Mouse (Mus musculus) brain, embryonic 14.5 days (tissue): Measurements from ENCODE around the gene Hpse. TPM values are rescaled to one million over a fixed set of nuclear protein-coding genes. Genes with fewer than 3 reads are reported as not detected.

Experiments used
- DNase-seq: peaks from one replicate; pipeline ENCODE4 v3.0.0-alpha.2; 2011; ENCODE audit warnings: low read depth
- CTCF ChIP-seq: fragments of 200-500 bp; IDR thresholded peaks from 2 replicates; pipeline ENCODE4 v1.5.1; 2012; ENCODE audit warnings: inconsistent platforms, mild to moderate bottlenecking, moderate library complexity, borderline replicate concordance; ENCODE audit not compliant: insufficient read depth, insufficient read length; ENCODE audit errors: extremely low read depth
- POLR2A ChIP-seq: fragments of 200-500 bp; IDR thresholded peaks from 2 replicates; pipeline ENCODE4 v1.6.1; 2012; ENCODE audit warnings: mild to moderate bottlenecking, inconsistent platforms, borderline replicate concordance; ENCODE audit not compliant: poor library complexity, insufficient read depth, insufficient read length, severe bottlenecking; ENCODE audit errors: extremely low read depth
- polyA plus RNA-seq: library from polyadenylated mRNA; depleted of rRNA; stranded (reverse); fragments of >200 nt; gene quantifications from 2 replicates; pipeline ENCODE4 v1.2.3, GENCODE M21; 2012; rRNA removed

The Hpse gene
- polyA plus RNA-seq, 1 experiment, result 0.53 TPM

- TF ChIP-seq POLR2A, result no peak
- TF ChIP-seq CTCF, result no peak
- DNase-seq, result no peak
Observed at GRCm38 (mm10) chr5:100632540-100633129, 86.9 kb downstream of the Hpse start.

Other genes with a start within 250 kb of the Hpse start
- 8.6 and 9.4 TPM in 2 replicates for gene Lin54, start 219.1 kb downstream of the Hpse start, polyA plus RNA-seq
- 72.4 and 87.0 TPM in 2 replicates for gene Cops4, start 201.4 kb downstream of the Hpse start, polyA plus RNA-seq
- 1.6 and 2.3 TPM in 2 replicates for gene Plac8, start 147.5 kb downstream of the Hpse start, polyA plus RNA-seq
- gene Coq2, start 44.6 kb downstream of the Hpse start, polyA plus RNA-seq, result 66.9 and 87.9 TPM in 2 replicates
- gene Helq, start 78.9 kb upstream of the Hpse start, polyA plus RNA-seq, result 31.6 and 32.3 TPM in 2 replicates
- 49.6 and 55.6 TPM in 2 replicates for gene Mrps18c, start 78.9 kb upstream of the Hpse start, polyA plus RNA-seq
- 11.4 and 15.3 TPM in 2 replicates for gene Abraxas1, start 101.2 kb upstream of the Hpse start, polyA plus RNA-seq
- gene Gpat3, start 126.0 kb upstream of the Hpse start, polyA plus RNA-seq, result 0.14 and 0.40 TPM in 2 replicates